Mouse (Mus musculus): ENCODE results near the gene 1700001K19Rik.
"Not testable (repeated sequence)": the region's sequence is repeated elsewhere in the genome, so short reads cannot be mapped to it uniquely, and the experiment has no call there.

The 1700001K19Rik gene

GRCm38 (mm10) chr12:110682561-110683299 is at the start of gene 1700001K19Rik:
Gene 1700001K19Rik, minus strand, starts transcription at chr12:110682619.
- no peak for DNase-seq (ENCODE audit: low read depth, low spot score)

- DNase-seq (ENCODE audit: low read depth, low spot score) = peak; percentile 62
Measured at GRCm38 (mm10) chr12:110726428-110726827, 44.0 kb upstream of the 1700001K19Rik start.

- DNase-seq (ENCODE audit: low read depth, low spot score) = no peak
Measured at GRCm38 (mm10) chr12:110725489-110725888, 43.1 kb upstream of the 1700001K19Rik start.

GRCm38 (mm10) chr12:110725051-110725450 is 42.6 kb upstream of the 1700001K19Rik start:
- peak; percentile 45 for DNase-seq (ENCODE audit: low read depth, low spot score)

GRCm38 (mm10) chr12:110716004-110716403 is 33.6 kb upstream of the 1700001K19Rik start:
- no peak for DNase-seq (ENCODE audit: low read depth, low spot score)

- DNase-seq (ENCODE audit: low read depth, low spot score) = no peak
Measured at GRCm38 (mm10) chr12:110714215-110714614, 31.8 kb upstream of the 1700001K19Rik start.

- DNase-seq (ENCODE audit: low read depth, low spot score) = peak; percentile 92
Measured at GRCm38 (mm10) chr12:110713784-110714183, 31.4 kb upstream of the 1700001K19Rik start.

GRCm38 (mm10) chr12:110711270-110711669 is 28.9 kb upstream of the 1700001K19Rik start:
- peak; percentile 85 for DNase-seq (ENCODE audit: low read depth, low spot score)

- no peak for DNase-seq (ENCODE audit: low read depth, low spot score)
Measured at GRCm38 (mm10) chr12:110707451-110707850, 25.0 kb upstream of the 1700001K19Rik start.

GRCm38 (mm10) chr12:110706337-110707231 is 24.2 kb upstream of the 1700001K19Rik start:
- peak; percentile 81 for DNase-seq (ENCODE audit: low read depth, low spot score)

GRCm38 (mm10) chr12:110705419-110705818 is 23.0 kb upstream of the 1700001K19Rik start:
- DNase-seq (ENCODE audit: low read depth, low spot score) = not testable (repeated sequence)

GRCm38 (mm10) chr12:110703682-110704081 is 21.3 kb upstream of the 1700001K19Rik start:
- peak; percentile 68 for DNase-seq (ENCODE audit: low read depth, low spot score)

- DNase-seq (ENCODE audit: low read depth, low spot score) = peak; percentile 95
Measured at GRCm38 (mm10) chr12:110703008-110703471, 20.6 kb upstream of the 1700001K19Rik start.

GRCm38 (mm10) chr12:110702556-110702955 is 20.1 kb upstream of the 1700001K19Rik start, which contains the start of gene Hsp90aa1:
Gene Hsp90aa1, minus strand, starts transcription at chr12:110702728.
- DNase-seq (ENCODE audit: low read depth, low spot score) = peak; percentile 91

- peak; percentile 73 for DNase-seq (ENCODE audit: low read depth, low spot score)
Measured at GRCm38 (mm10) chr12:110701363-110701762, 18.9 kb upstream of the 1700001K19Rik start.

GRCm38 (mm10) chr12:110700730-110701129 is 18.3 kb upstream of the 1700001K19Rik start:
- peak; percentile 40 for DNase-seq (ENCODE audit: low read depth, low spot score)

GRCm38 (mm10) chr12:110699171-110699547 is 16.7 kb upstream of the 1700001K19Rik start:
- peak; percentile 12 for DNase-seq (ENCODE audit: low read depth, low spot score)

GRCm38 (mm10) chr12:110698523-110699170 is 16.2 kb upstream of the 1700001K19Rik start:
- peak; percentile 77 for DNase-seq (ENCODE audit: low read depth, low spot score)

- peak; percentile 26 for DNase-seq (ENCODE audit: low read depth, low spot score)
Measured at GRCm38 (mm10) chr12:110698080-110698479, 15.7 kb upstream of the 1700001K19Rik start.

- DNase-seq (ENCODE audit: low read depth, low spot score) = no peak
Measured at GRCm38 (mm10) chr12:110697457-110697856, 15.0 kb upstream of the 1700001K19Rik start.

- DNase-seq (ENCODE audit: low read depth, low spot score) = no peak
Measured at GRCm38 (mm10) chr12:110696975-110697400, 14.6 kb upstream of the 1700001K19Rik start.

Measured in ZHBTc4 (cell line).